Mouse (Mus musculus): ENCODE data around the gene Atf6b. TPM values are rescaled to one million over a fixed set of nuclear protein-coding genes. Genes with fewer than 3 reads are reported as not detected.
A peak's percentile ranks its signal among the peaks of the same experiment; 100 is the strongest.

The Atf6b gene
- polyA plus RNA-seq, 1 experiment from 2014 or later, result 94.8 TPM

GRCm38 (mm10) chr17:34649106-34649864, 2.3 kb downstream of the Atf6b start:
- Histone ChIP-seq H3K9ac (replicated peaks) (no peak overlapping the region), H3K9me3 (no peaks in the 10 kb centered on the region), H3K27ac (no peak overlapping the region), H3K4me2 (no peak overlapping the region), H3K4me3 (replicated peaks) (no peak overlapping the region), H3K4me1 (replicated peaks) (peaks cover 17% of the 10 kb centered on the region), H3K27me3 (no peaks in the 10 kb centered on the region), H3K36me3 (peaks cover 64% of the 10 kb centered on the region)
- no peak for ATAC-seq (ENCODE audit: insufficient number of reproducible peaks, insufficient read depth, low FRiP score, low TSS enrichment, low read depth)
- 87% methylated on average over 18 of the region's 18 CpGs for WGBS

GRCm38 (mm10) chr17:34650781-34651180, 3.8 kb downstream of the Atf6b start:
- no peak overlapping the region for H3K4me2 ChIP-seq
- H3K36me3 ChIP-seq, result peaks cover 73% of the 10 kb centered on the region
- peaks cover 8% of the 10 kb centered on the region for H3K4me1 ChIP-seq (replicated peaks)
- H3K27ac ChIP-seq, result no peak overlapping the region
- H3K27me3 ChIP-seq, result no peaks in the 10 kb centered on the region
- no peak for ATAC-seq (ENCODE audit: insufficient number of reproducible peaks, insufficient read depth, low FRiP score, low TSS enrichment, low read depth)
- no peak overlapping the region for H3K9ac ChIP-seq (replicated peaks)
- no peaks in the 10 kb centered on the region for H3K9me3 ChIP-seq
- 96% methylated on average over 14 of the region's 14 CpGs for WGBS
- no peak overlapping the region for H3K4me3 ChIP-seq (replicated peaks)

GRCm38 (mm10) chr17:34651507-34652221, 4.7 kb downstream of the Atf6b start:
- H3K4me3 ChIP-seq (replicated peaks), result no peak overlapping the region
- 56% methylated on average over 19 of the region's 19 CpGs for WGBS

GRCm38 (mm10) chr17:34652546-34652945, 5.6 kb downstream of the Atf6b start:
- no peaks in the 10 kb centered on the region for H3K9me3 ChIP-seq
- no peaks in the 10 kb centered on the region; the same call in 1 of the 2 replicates for H3K27me3 ChIP-seq
- no peak overlapping the region for H3K9ac ChIP-seq (replicated peaks)
- H3K4me2 ChIP-seq, result no peak overlapping the region
- ATAC-seq (ENCODE audit: insufficient number of reproducible peaks, insufficient read depth, low FRiP score, low TSS enrichment, low read depth), result no peak
- peaks cover 70% of the 10 kb centered on the region for H3K36me3 ChIP-seq
- no peak overlapping the region for H3K27ac ChIP-seq
- WGBS, result 94% methylated on average over 10 of the region's 10 CpGs
- H3K4me3 ChIP-seq (replicated peaks), result no peak overlapping the region
- peaks cover 12% of the 10 kb centered on the region for H3K4me1 ChIP-seq (replicated peaks)

More at GRCm38 (mm10) chr17:34651507-34652221, 4.7 kb downstream of the Atf6b start:
- Histone ChIP-seq H3K36me3 (peaks cover 70% of the 10 kb centered on the region), H3K27me3 (no peaks in the 10 kb centered on the region; the same call in 1 of the 2 replicates), H3K4me2 (no peak overlapping the region), H3K27ac (no peak overlapping the region), H3K4me1 (replicated peaks) (peaks cover 13% of the 10 kb centered on the region), H3K9me3 (no peaks in the 10 kb centered on the region), H3K9ac (replicated peaks) (no peak overlapping the region)
- no peak for ATAC-seq (ENCODE audit: insufficient number of reproducible peaks, insufficient read depth, low FRiP score, low TSS enrichment, low read depth)

- no peak overlapping the region for H3K27ac ChIP-seq
- H3K4me2 ChIP-seq, result no peak overlapping the region
- no peak overlapping the region for H3K4me3 ChIP-seq (replicated peaks)
- H3K36me3 ChIP-seq, result peaks cover 70% of the 10 kb centered on the region
- H3K9ac ChIP-seq (replicated peaks), result no peak overlapping the region
- WGBS, result 88% methylated on average over 8 of the region's 8 CpGs
- H3K9me3 ChIP-seq, result no peaks in the 10 kb centered on the region
- no peak for ATAC-seq (ENCODE audit: insufficient number of reproducible peaks, insufficient read depth, low FRiP score, low TSS enrichment, low read depth)
- peaks cover 8% of the 10 kb centered on the region for H3K4me1 ChIP-seq (replicated peaks)
- peaks cover 2% of the 10 kb centered on the region; the same call in 1 of the 2 replicates for H3K27me3 ChIP-seq
Observed at GRCm38 (mm10) chr17:34652985-34653384, 6.0 kb downstream of the Atf6b start.

GRCm38 (mm10) chr17:34653746-34654285, 6.9 kb downstream of the Atf6b start:
- no peak overlapping the region for H3K4me3 ChIP-seq (replicated peaks)
- no peak overlapping the region for H3K9ac ChIP-seq (replicated peaks)
- H3K27ac ChIP-seq, result no peak overlapping the region
- no peak for ATAC-seq (ENCODE audit: insufficient number of reproducible peaks, insufficient read depth, low FRiP score, low TSS enrichment, low read depth)
- H3K4me1 ChIP-seq (replicated peaks), result peaks cover 4% of the 10 kb centered on the region
- H3K4me2 ChIP-seq, result no peak overlapping the region
- no peaks in the 10 kb centered on the region for H3K9me3 ChIP-seq
- peaks cover 67% of the 10 kb centered on the region for H3K36me3 ChIP-seq
- WGBS, result 67% methylated on average over 9 of the region's 9 CpGs
- H3K27me3 ChIP-seq, result peaks cover 9% of the 10 kb centered on the region

GRCm38 (mm10) chr17:34654392-34654791, 7.4 kb downstream of the Atf6b start:
- no peak for ATAC-seq (ENCODE audit: insufficient number of reproducible peaks, insufficient read depth, low FRiP score, low TSS enrichment, low read depth)
- Histone ChIP-seq H3K27ac (no peak overlapping the region), H3K27me3 (peaks cover 15% of the 10 kb centered on the region), H3K9me3 (no peaks in the 10 kb centered on the region), H3K9ac (replicated peaks) (no peak overlapping the region), H3K4me3 (replicated peaks) (no peak overlapping the region), H3K4me2 (no peak overlapping the region), H3K36me3 (peaks cover 61% of the 10 kb centered on the region), H3K4me1 (replicated peaks) (peaks cover 4% of the 10 kb centered on the region)
- 91% methylated on average over 13 of the region's 13 CpGs for WGBS

GRCm38 (mm10) chr17:34655160-34655559, 8.2 kb downstream of the Atf6b start:
- Histone ChIP-seq H3K9me3 (no peaks in the 10 kb centered on the region), H3K4me1 (replicated peaks) (peaks cover 4% of the 10 kb centered on the region), H3K36me3 (peaks cover 53% of the 10 kb centered on the region), H3K9ac (replicated peaks) (no peak overlapping the region), H3K4me2 (no peak overlapping the region), H3K4me3 (replicated peaks) (no peak overlapping the region), H3K27ac (0 out of 2 replicates have a peak overlapping the region, but pooled peaks have one; percentile 4), H3K27me3 (peaks cover 22% of the 10 kb centered on the region)
- ATAC-seq (ENCODE audit: insufficient number of reproducible peaks, insufficient read depth, low FRiP score, low TSS enrichment, low read depth), result no peak
- 90% methylated on average over 7 of the region's 7 CpGs for WGBS

GRCm38 (mm10) chr17:34655581-34655991, 8.6 kb downstream of the Atf6b start:
- Histone ChIP-seq H3K36me3 (peaks cover 49% of the 10 kb centered on the region), H3K4me1 (replicated peaks) (peaks cover 8% of the 10 kb centered on the region), H3K27me3 (peaks cover 27% of the 10 kb centered on the region), H3K27ac (0 out of 2 replicates have a peak overlapping the region, but pooled peaks have one; percentile 4), H3K9me3 (no peaks in the 10 kb centered on the region), H3K4me3 (replicated peaks) (no peak overlapping the region), H3K9ac (replicated peaks) (no peak overlapping the region), H3K4me2 (no peak overlapping the region)
- WGBS, result 69% methylated on average over 4 of the region's 4 CpGs
- ATAC-seq (ENCODE audit: insufficient number of reproducible peaks, insufficient read depth, low FRiP score, low TSS enrichment, low read depth), result no peak

- Histone ChIP-seq H3K4me3 (replicated peaks) (no peak overlapping the region), H3K4me2 (no peak overlapping the region), H3K9me3 (no peaks in the 10 kb centered on the region), H3K9ac (replicated peaks) (no peak overlapping the region), H3K27me3 (peaks cover 37% of the 10 kb centered on the region), H3K36me3 (peaks cover 38% of the 10 kb centered on the region), H3K27ac (no peak overlapping the region), H3K4me1 (replicated peaks) (peaks cover 19% of the 10 kb centered on the region)
- 64% methylated on average over 8 of the region's 8 CpGs for WGBS
- ATAC-seq (ENCODE audit: insufficient number of reproducible peaks, insufficient read depth, low FRiP score, low TSS enrichment, low read depth), result no peak
Observed at GRCm38 (mm10) chr17:34656666-34657065, 9.7 kb downstream of the Atf6b start.

GRCm38 (mm10) chr17:34657271-34657670, 10.3 kb downstream of the Atf6b start:
- Histone ChIP-seq H3K4me3 (replicated peaks) (no peak overlapping the region), H3K4me1 (replicated peaks) (peaks cover 19% of the 10 kb centered on the region), H3K36me3 (peaks cover 32% of the 10 kb centered on the region), H3K27ac (no peak overlapping the region), H3K9ac (replicated peaks) (no peak overlapping the region), H3K4me2 (no peak overlapping the region), H3K9me3 (no peaks in the 10 kb centered on the region), H3K27me3 (peaks cover 39% of the 10 kb centered on the region)
- 18% methylated on average over 2 of the region's 2 CpGs for WGBS
- no peak for ATAC-seq (ENCODE audit: insufficient number of reproducible peaks, insufficient read depth, low FRiP score, low TSS enrichment, low read depth)
